Mouse (Mus musculus) fibroblast of lung, adult 2 months (primary cell): ENCODE data around the gene 9130213A22Rik.

Experiments used
- DNase-seq: peaks from one replicate; pipeline ENCODE4 v3.0.0-alpha.2; 2011; ENCODE audit warnings: low read depth

Gene 9130213A22Rik

DNA sequence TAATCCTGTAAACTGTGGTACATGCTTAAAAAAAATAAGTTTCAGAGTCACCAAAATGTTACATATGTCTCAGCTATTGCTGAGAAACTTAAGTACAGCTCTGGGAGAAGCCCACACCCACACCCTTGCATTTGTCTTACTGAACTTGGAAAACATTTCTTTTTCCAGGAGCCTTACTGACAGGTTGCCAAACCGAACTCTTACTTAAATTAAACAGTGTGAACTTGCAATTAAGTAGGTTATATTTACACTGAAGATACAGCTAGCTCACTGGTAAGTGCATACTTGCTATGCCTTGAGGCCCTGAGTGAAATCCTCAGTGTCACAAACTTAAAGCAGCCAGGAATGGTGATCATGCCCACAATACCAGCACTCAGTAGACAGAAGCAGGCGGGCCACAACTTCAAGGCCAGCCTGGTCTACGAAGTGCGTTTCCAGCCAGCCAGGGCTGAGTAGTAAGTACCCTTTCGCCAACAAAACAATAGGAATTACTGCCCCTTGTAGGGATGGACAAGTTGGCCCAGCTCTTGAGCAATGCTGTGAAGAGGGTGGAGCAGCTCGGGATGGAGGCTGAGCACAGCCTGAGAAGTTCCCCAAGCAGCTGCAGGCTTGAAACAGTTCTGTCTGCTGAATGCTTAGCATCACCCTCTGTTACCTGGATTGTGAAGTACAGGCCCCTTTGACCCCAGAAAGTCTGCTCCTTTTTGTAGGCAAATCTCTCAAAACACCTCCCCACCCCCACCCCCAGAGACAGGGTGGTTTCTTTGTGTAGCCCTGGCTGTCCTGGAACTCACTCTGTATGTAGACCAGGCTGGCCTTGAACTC lies 48.2 kb downstream of the 9130213A22Rik start:
- DNase-seq = no peak

DNA sequence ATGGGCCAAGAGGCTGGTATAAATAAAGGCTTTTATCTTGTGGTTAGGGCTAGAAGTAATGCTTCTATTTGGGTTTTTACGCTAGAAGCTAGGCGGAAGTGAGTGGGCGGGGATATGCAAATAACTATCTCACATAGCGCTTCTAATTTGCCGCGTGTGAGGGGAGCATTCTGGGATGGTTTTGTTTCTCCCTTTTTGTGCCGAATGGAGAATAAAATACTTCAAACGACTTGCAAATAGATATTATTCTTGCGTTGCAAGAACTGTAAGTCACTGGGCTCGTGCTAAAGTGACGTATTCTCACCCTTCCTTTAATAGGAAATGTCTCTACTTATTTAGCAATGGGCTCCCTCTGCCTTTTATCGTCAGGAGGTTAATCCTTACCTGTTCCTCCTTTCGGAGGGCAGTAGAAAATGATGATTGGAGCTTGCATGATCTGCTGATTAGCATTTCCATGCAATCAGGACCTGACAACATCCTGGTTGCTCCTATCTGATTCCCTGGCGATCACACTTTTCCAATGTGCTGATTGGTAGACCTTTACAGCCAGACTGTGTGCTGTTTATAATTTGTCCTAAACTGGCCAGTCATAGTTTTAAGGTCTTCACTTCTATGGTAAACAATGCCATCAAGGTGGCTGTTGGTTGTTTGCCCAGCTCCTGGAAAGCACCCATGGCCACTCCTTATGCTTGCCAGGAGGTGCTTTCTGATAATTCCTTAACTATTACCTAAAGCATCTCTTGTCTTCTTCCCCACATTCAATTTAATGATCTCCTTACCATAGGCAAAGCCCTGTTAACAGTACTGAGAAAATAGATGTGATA lies 49.1 kb downstream of the 9130213A22Rik start:
- DNase-seq = peak; percentile 92

DNA sequence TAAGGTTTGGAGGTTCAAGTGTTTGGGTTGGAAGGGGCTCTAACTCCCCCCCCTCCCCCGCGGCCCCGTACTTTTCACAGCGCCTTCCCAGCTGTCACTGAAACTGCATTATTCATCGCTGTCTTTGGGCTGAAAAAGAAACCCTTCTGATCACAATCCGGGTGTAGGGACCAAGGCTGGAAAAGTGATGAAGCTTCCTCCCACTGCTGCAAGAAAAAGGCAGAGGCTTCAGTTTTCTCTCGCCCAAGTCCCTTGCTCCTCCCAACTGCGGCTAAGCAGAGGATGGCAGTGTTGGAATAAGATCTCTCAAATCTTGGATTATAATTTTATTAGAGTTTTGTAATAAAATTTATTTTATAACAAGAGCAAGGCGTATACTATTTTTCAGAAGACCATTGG lies 49.7 kb downstream of the 9130213A22Rik start:
- DNase-seq = no peak

DNA sequence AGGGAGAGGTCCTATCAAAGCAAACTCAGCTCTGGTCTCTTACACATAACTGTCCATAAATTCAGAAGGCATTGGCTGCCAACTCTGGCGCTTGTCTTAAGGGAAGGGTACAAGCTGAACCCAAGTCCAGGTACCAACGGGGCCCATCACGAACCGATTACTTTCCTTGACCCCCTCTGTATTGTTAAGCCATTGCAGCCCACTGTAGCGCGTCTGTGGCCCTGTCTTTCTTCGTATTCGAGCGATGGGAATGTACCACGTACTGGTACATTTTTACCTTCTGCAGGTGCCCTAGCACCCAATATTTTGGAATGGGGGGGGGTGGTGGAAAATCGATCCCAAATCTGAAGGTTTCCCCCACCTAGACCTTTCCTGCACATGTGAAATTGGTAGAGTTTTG lies 50.2 kb downstream of the 9130213A22Rik start:
- no peak for DNase-seq

DNA sequence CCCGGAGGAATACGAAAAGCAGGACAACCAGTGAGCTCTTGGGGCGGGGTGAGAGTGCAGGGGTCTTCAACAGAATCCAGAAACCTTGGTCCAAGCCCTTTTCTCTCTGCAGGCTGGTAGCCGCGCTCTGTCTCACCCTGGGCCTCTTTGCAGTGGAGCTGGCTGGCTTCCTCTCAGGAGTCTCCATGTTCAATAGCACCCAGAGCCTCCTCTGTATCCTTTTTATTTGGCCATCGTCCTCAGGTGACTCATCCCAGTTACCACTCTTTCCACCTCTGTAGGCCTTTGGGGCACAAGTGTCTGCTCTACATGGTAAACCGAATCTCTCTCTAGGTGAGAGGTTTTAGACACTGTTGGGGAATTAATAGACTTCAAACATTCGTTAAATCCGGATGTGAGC lies 51.1 kb downstream of the 9130213A22Rik start:
- DNase-seq = no peak

DNA sequence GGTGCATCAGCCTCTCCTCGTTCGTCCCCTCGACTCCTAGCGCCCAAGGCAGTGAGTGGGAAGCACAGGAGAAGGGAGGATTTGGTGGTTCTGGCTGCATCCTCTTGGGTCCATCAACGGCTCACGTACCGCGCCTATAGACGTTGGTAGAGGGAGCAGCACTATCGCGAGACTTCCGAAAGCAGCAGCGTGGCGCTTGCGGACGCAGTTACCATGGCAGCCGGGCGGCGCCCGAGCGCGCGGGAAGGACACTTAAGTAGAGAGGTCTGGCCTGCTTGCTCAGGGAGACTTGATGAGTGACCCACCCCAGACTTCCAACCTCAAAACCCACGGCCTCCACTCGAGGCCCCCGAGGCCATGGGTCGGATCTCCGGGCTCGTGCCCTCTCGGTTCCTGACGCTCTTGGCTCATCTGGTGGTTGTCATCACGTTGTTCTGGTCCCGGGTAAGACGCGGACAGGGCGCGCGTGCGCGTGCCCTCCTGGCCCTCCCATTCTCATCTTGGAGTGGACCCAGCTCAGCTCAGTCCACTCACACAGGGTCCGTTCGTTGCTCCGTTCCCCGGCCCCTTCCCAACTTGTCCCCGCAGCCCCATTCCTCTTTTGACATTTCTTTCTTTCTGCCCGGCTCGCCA lies 51.7 kb downstream of the 9130213A22Rik start, which contains the start of gene Tmem107:
TSS of gene Tmem107 (plus strand) at position 217 of the 633 bp plus-strand sequence.
- DNase-seq = peak; percentile 91

DNA sequence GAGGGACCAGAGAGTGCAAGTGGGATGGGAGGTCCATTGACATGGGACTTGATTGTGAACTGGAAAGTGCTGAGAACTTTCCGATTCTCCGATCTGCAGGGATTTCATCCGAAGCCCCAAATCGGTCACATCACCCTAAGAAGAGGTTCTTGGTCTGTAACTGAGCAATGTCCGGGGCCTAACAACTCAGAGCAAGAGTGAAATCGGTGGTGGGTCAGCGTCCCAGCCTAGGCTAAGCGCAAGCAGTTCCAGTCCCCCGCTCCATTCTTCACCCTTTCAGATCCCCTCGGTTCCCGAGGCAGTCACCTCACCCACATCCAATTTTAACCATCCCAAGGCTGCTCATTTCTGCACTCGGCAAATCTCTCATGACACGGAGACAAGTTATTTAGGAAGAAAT lies 52.3 kb downstream of the 9130213A22Rik start:
- DNase-seq = no peak
